Mouse (Mus musculus) heart, postnatal 14 days (tissue): ENCODE results near the gene Cckbr. TPM values are rescaled to one million over a fixed set of nuclear protein-coding genes. Genes with fewer than 3 reads are reported as not detected.

Source experiments
- DNase-seq, 2 experiments: peaks; one replicate each; pipeline ENCODE4 v3.0.0; 2021 to 2022
- intact Hi-C: fragments of 180-260 bp; cut with DNase I; formaldehyde crosslinking; loops from one replicate; pipeline ENCODE4 v1.15.1; 2025
- total RNA-seq, 2 experiments: library from RNA; stranded (reverse); gene quantifications; 2 replicates each; pipeline ENCODE4 v1.2.3; 2021

Gene Cckbr
- total RNA-seq, 2 experiments from 2014 or later: not detected

DNA sequence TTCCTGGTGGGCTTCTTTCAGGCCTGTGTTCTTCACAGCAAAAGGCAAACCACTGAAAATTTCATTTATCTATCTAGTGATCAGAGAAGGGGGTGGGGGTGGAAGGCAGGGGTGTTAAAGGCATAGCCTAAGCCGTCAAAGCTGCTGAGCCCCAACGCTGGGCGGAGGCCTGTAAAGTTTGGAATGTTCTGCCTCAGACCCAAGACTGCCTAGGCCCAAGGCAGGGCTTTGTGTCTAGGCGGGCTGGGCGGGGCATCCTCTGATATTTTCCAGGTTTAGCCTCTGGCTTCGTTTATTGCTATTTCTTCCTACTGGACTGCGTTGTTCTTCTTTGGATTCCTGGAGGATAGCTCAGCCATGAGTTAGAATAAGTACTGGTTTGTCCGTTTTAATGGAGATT, 56.9 kb downstream of the Cckbr start:
- intact Hi-C loops: no loop called here
- peak; percentile 61 to 68 for DNase-seq

DNA sequence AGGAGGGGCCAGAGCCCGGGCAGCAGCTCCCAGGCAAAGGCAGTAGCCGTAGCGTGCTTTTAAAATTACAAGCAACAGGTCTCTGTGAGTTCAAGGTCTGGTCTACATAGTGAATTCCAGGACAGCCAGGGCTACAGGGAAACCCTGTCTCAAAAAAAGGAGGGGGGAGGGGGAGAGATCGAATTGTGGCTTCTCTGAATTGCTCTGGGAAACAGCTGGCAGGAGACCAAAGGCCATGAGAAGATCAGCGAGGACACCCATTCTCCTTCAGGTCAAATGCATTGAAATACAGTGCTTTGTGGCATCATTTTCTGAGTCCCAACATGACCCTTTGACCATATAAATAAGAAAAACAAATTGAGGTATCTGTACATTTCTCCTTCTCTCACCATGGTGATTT, 59.5 kb downstream of the Cckbr start:
- DNase-seq: no peak
- intact Hi-C loops: loop anchor here (5.0 kb wide), 1 partner anchor 152 kb away; no protein-coding TSS in a partner anchor

DNA sequence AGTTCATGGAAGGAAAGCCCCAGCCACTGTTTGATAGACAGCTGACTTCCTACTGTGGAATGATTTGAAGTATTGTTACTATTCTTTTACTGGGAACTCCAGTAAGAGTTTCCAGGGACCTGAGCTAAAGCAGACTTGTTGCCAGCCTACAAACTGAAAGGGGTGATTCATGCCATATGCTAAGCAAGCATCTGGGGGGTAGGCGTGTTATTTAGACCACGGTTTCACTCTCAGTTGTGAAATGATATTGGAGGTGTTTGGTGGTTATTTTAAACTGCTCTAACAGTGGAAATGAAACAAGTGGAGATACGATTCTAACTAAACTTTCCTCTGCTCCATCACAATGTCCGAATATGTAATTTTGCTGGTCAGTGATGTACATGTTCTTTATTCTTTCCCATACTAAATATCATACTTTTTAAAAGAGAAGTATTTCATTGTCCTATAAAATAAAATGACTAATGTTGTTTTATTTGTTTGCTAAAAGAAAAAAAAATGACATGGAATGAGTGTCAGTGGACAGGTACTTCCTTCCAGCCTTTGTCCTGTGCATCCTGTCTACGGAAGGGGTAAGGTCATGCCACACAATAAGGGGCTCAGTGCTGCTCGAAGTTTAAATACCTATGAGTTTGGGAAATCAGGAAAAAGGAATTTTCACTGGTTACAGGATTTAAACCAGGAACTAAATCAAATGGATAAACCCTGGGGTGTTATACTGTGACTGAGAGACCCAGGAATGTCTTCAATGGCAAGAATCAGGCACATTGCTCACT, 61.8 kb downstream of the Cckbr start:
- intact Hi-C loops: loop anchor here (5.0 kb wide), 1 partner anchor 150 kb away; no protein-coding TSS in a partner anchor
- no peak for DNase-seq

DNA sequence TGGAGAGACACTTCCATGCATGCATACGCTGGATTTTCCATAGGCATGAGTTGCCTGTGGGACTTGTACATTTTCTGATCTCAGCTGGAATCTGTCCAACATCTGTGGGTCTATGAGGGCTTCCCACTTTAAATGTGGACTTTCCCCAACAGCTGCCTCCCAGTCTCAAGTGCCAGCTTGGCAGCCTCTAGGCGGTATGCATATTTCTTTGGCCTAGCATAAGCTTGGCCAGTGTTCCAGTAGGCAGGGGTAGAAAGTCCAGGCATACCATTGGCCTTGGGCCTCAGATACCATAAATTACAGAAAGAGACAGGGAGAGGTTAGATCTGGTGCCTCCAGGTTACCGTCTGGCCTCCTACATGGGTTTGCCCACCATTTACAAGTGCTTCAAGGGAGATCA, 72.3 kb downstream of the Cckbr start:
- no peak for DNase-seq
- intact Hi-C loops: no loop called here

DNA sequence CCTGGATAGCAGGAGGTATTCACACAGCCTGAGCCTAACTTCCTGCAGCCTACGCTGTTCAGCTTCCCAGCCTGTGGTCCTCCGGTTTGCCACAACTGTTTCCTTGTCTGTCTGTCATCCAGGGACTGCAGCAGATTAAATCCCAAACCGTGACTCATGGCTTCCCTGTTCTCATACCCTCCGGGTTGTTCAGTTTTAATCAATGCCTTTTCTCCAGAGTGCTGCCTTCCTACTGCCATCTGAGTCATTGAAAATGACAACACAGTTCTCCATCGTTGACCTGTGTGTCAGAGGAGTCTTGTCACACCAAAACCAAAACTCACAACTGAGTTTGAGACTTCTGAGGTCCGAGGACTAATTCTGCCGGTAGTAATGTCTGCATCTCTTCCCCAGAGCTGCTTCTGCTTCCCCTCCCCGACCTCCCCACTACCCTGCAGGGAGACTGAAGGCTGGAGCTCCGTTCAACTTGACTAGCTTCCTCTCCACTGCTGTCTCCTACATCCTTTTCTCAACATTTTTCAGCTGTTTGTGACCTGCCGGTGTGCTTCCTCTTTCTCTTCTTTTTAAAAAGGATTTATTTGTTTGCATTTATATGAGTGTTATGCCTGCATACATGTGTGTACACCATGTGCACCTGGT, 73.4 kb downstream of the Cckbr start:
- DNase-seq: no peak
- intact Hi-C loops: no loop called here

DNA sequence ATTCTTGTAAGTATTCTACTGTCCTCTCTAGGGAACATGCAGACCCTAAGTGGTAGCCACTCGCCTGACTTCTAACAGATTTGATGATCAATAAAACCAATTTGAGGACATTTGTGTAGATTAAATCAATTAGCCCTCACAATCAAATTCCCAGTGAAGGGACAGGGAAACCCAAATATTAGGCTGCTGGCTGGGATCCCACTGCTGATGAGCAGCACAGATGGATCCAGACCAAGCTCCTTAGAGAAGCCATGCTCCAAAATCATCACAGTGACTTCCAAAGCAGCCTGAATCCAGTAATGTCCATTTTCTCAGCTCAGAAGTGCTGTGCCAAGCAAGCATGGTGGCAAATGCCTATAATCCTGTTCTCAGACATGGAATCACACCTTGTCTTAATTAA, 74.1 kb downstream of the Cckbr start:
- no peak for DNase-seq
- intact Hi-C loops: no loop called here

DNA sequence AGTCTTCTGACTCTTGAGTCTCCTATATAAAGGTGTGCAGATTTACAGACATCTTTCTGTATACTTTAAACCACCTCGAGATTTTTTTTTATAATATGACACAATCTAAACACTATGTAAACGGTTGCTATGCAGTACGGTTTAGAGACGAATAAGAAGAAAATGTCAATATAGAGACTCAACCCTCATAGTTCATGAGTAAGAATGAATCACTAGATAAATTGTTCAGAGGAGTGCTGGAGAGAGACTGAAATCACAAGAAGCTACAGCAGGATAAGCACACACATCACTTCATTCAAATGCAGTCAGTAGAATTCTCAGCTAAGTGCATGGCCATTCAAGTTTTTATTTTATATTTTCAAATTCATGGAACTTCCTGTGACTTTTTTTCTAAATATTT, 76.5 kb downstream of the Cckbr start:
- no peak for DNase-seq
- intact Hi-C loops: no loop called here

DNA sequence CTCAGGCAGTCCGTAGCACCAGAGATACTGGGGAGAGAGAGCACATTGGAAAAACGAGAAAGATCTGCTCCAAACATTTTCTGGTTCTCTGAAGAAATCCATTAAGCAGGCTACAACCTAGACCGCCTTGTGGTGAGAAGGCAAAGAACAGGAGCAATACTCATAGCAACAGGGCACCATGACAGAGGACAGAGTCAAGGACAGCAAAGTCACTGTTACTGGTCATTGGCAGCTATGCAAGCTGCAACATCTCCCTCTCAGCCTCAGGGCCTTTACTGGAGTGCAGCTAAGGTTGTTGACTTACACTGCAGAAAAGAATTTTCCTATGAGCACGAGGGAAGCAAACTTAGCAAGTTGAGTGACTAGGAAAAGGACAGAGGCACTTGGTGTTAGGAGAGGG, 81.7 kb downstream of the Cckbr start:
- intact Hi-C loops: no loop called here

DNA sequence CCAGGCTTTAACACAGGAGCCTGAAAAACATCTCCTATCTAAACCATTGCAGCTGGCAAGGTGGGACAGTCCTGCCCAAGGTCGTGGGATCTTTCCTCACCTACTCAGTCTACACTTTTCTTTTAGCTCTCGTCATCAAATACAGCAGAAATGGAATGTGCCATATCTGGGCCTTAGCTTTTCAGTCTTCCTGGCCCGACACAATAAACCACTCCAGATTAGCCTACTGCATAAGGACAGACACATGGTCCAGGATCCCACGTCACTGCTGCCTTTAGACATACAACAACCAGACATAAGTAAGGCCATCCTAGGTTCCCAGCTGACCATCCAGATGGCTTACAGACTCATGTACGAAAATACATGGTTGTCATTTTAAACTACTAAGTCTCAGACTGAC, 84.6 kb downstream of the Cckbr start:
- intact Hi-C loops: loop anchor here (10.0 kb wide), 1 partner anchor 265 kb away; no protein-coding TSS in a partner anchor
- no peak for DNase-seq

More for the DNA sequence above, 81.7 kb downstream of the Cckbr start:
- no peak for DNase-seq

DNA sequence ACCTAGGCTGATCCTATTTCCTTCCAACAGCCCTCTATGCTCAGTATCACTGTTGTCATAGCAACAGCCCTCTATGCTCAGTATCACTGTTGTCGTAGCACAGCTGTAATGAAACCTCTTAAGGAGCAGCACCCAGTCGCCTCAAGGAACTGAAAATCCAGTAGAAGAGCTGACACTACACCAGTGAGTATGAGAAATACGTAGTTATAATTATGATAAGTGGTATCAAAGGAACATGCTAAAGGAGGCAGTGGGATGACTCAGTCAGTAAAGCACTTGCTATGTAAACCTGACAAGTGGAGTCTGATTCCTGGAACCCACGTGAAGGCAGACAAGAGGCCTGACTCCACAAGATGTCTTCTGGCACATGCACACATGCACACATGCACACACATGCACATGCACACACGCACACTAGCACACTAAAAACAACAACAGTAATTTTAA, 88.3 kb downstream of the Cckbr start:
- intact Hi-C loops: loop anchor here (10.0 kb wide), 1 partner anchor 269 kb away; no protein-coding TSS in a partner anchor
- DNase-seq: no peak

DNA sequence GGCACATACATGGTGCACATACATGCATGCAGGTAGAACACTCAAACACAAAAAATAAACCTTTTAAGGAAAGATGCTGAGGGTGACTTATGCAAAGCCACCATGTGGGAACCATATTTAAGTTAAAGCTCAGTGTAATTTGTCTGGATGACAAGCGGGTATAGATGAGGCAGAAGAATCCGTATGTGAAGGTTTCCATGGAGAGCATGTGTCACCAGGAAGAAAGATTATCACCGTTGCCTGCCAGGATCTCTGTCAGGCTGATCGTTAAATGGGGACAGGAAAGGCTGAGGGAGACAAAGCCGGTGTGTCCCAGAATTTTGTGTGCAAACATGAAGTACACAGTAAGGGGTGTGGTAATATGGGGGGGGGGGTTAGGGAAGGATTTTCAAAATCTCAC, 89.0 kb downstream of the Cckbr start:
- DNase-seq: no peak
- intact Hi-C loops: loop anchor here (10.0 kb wide), 1 partner anchor 270 kb away; no protein-coding TSS in a partner anchor

DNA sequence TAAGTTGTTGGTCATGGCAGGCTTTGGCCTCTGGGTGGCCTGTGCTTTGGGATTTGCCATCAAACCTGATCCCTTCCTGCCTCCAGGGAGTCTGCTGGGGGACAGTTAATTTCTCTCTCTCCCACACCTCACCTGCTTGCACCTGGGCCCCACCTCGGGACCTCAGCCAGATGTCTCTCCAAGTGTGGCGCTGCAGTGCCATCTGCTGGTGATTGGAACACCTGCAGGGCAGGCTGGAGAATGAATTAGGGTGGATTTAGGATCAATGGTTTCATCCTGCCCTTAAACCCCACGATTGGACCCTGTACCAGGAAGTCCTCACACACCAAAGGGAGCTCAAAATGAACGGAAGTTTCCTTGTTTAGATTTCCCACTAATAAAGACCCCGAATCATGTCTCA, 89.6 kb downstream of the Cckbr start:
- intact Hi-C loops: loop anchor here (1.0 to 10.0 kb wide), 2 partner anchors 103 to 270 kb away; no protein-coding TSS in a partner anchor
- peak; percentile 62 to 72 for DNase-seq

DNA sequence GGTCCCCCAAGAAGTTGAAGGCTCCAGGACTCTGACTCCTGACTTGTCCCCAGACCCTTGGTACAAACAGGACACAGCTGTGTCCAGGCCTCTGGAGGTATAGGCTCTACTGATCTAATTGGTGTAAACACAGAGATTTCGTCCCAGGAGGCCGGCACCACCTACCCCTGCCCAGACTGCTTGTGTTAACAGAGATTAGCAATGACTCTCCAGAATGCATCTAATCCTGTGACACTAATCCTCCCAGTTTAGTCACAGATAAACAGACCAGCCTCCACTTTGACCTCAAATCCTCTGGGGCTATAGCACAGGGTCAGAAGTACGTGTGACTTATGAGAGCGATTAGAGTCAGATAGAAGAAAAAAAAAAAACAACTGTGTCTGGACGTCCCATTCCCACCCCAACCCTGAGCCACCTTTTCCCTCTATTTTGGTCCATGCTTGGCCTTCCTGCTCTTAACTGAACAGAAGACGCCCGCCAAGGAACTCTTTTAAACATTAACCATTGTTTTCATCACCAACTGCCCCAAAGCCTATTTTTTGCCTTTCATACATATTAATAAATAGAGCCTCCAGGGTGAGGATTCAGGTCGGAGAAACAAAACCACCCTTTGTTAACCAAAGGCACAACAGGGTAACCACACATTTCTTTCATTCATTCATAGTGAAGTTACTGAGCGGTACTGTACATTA, 91.3 kb downstream of the Cckbr start:
- DNase-seq: no peak
- intact Hi-C loops: loop anchor here (2.0 to 10.0 kb wide), 2 partner anchors 38 to 272 kb away; no protein-coding TSS in a partner anchor

DNA sequence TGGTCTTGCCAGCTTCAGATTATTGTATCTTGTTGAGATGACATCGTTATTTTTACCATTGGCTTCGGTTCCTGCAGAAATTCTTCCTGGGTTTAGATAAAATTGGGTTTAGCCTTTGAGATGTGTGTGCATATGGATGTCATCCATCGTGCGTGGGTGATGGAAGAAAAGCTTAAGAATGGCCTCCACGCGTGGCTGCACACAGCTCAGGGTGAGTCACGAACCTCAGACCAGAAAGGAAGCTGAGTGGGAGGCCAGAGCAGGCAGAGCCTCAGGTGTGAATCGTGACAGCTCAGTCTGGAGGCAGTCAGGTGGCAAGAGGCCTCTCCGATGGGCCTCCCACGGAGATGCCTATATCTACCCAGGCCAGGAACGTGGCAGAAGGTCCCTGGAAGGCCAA, 93.8 kb downstream of the Cckbr start:
- intact Hi-C loops: loop anchor here (10.0 kb wide), 1 partner anchor 275 kb away; no protein-coding TSS in a partner anchor
- DNase-seq: no peak

DNA sequence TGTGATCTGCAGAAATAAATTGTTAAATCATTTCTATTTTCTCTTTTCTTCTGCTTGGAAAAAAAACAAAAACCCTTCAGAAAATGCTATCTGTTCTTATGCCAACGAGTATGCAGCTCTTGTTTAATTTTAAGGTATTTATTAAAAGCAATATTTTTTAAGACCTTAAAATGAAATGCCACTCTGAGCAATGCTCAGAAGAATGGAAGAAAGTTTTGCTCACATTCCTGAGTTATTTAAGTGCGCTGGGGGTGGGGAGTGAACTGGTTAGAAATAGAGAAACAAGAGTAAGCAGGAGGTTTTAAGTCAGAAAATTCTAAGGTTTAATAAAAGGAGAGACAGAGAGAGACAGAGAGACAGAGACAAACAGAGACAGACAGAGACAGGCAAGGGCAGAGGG, 94.2 kb downstream of the Cckbr start:
- intact Hi-C loops: loop anchor here (10.0 kb wide), 1 partner anchor 275 kb away; no protein-coding TSS in a partner anchor
- no peak for DNase-seq

DNA sequence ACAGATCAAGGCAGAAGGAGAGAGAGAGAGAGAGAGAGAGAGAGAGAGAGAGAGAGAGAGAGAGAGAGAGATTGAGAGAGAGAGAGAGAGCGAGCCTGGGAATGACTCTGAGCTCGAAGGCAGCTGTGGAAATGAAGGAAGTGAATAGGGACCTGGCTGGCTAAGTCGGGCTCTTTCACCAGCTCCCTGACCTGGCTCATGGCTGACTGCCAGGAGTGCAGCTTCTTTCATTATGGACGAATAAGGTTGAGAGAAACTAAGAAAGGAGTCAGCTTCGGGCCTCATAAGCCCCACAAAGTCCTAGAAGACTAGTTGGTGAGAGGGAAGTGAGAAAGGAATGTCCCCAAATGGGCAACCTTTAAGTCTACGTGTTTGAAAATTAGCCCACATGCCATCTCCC, 94.7 kb downstream of the Cckbr start:
- DNase-seq: no peak
- intact Hi-C loops: no loop called here

Other genes starting within 250 kb of the Cckbr start
- not detected for gene Olfr685, start 239.7 kb upstream of the Cckbr start, total RNA-seq
- gene Olfr686, start 218.2 kb upstream of the Cckbr start, total RNA-seq: not detected
- not detected for gene Olfr688, start 137.6 kb upstream of the Cckbr start, total RNA-seq
- not detected for gene Olfr689, start 114.6 kb upstream of the Cckbr start, total RNA-seq
- not detected for gene Olfr690, start 91.6 kb upstream of the Cckbr start, total RNA-seq
- gene Olfr691, start 83.5 kb upstream of the Cckbr start, total RNA-seq: not detected
- gene Olfr692, start 57.5 kb upstream of the Cckbr start, total RNA-seq: not detected
- not detected for gene Gm5901, start 50.7 kb upstream of the Cckbr start, total RNA-seq
- gene Fam160a2, start 25.7 kb upstream of the Cckbr start, total RNA-seq: 10 to 100 TPM; 19.5 to 25.2 TPM
- under 1 TPM in 1 of 2 experiments, not detected in 1; 0.10 TPM for gene Cnga4, start 21.2 kb upstream of the Cckbr start, total RNA-seq
- gene Cavin3, start 56.6 kb downstream of the Cckbr start, total RNA-seq: 10 to 100 TPM; 31.4 to 35.5 TPM
- 100 to 1,000 TPM; 128 to 133 TPM for gene Smpd1, start 128.6 kb downstream of the Cckbr start, total RNA-seq
- 10 to 100 TPM; 80.5 to 86.5 TPM for gene Apbb1, start 155.9 kb downstream of the Cckbr start, total RNA-seq
- gene Hpx, start 174.4 kb downstream of the Cckbr start, total RNA-seq: under 1 TPM in 1 of 2 experiments, not detected in 1; 0.48 TPM
- 10 to 100 TPM; 29.7 to 34.0 TPM for gene Trim3, start 207.8 kb downstream of the Cckbr start, total RNA-seq
- gene Timm10b, start 214.3 kb downstream of the Cckbr start, total RNA-seq: 10 to 100 TPM; 83.7 to 94.3 TPM
- gene Arfip2, start 214.7 kb downstream of the Cckbr start, total RNA-seq: 10 to 100 TPM; 22.0 to 22.9 TPM
- 1 to 10 TPM; 1.9 to 4.8 TPM for gene Gm45799, start 214.8 kb downstream of the Cckbr start, total RNA-seq
- under 1 TPM; 0.67 to 0.76 TPM for gene Dnhd1, start 225.1 kb downstream of the Cckbr start, total RNA-seq